Mouse (Mus musculus) ES-Bruce4 (cell line): ENCODE data around the gene Mybpc1.

Experiments
- CTCF ChIP-seq: IDR thresholded peaks from one replicate; pipeline ENCODE4 v1.8.1; 2011; ENCODE audit warnings: low read depth, low read length
- EP300 ChIP-seq: IDR thresholded peaks from 2 replicates; pipeline ENCODE4 v1.6.1; 2011; ENCODE audit warnings: low read depth, low read length; ENCODE audit not compliant: insufficient read depth
- POLR2A ChIP-seq: IDR thresholded peaks from one replicate; pipeline ENCODE4 v1.8.1; 2011; ENCODE audit warnings: low read length; ENCODE audit not compliant: insufficient read depth

- TF ChIP-seq CTCF = no peak
- no peak for TF ChIP-seq POLR2A
- no peak for TF ChIP-seq EP300
Measured at GRCm38 (mm10) chr10:88511355-88511754, 93.6 kb downstream of the Mybpc1 start.
